Mouse (Mus musculus) cerebellum, adult 8-10 months (tissue): Measurements from ENCODE around the gene 1700003H04Rik.

ENCODE experiments used
- DNase-seq: peaks from one replicate; pipeline ENCODE4 v3.0.0; 2022

1700003H04Rik gene

GRCm38 (mm10) chr3:124581001-124581400 is at the start of gene 1700003H04Rik:
TSS of gene 1700003H04Rik (minus strand) at chr3:124581101.
- no peak for DNase-seq

- no peak for DNase-seq
Observed at GRCm38 (mm10) chr3:124623031-124623430, 42.1 kb upstream of the 1700003H04Rik start.

GRCm38 (mm10) chr3:124613287-124613686 is 32.4 kb upstream of the 1700003H04Rik start:
- DNase-seq, result no peak

GRCm38 (mm10) chr3:124609956-124610355 is 29.1 kb upstream of the 1700003H04Rik start:
- no peak for DNase-seq

- DNase-seq, result no peak
Observed at GRCm38 (mm10) chr3:124606021-124606517, 25.2 kb upstream of the 1700003H04Rik start.

- DNase-seq, result no peak
Observed at GRCm38 (mm10) chr3:124605518-124605917, 24.6 kb upstream of the 1700003H04Rik start.

GRCm38 (mm10) chr3:124597789-124598188 is 16.9 kb upstream of the 1700003H04Rik start:
- DNase-seq, result no peak

- DNase-seq, result peak; percentile 4
Observed at GRCm38 (mm10) chr3:124587534-124587933, 6.6 kb upstream of the 1700003H04Rik start.

GRCm38 (mm10) chr3:124585761-124586160 is 4.9 kb upstream of the 1700003H04Rik start:
- DNase-seq, result no peak

GRCm38 (mm10) chr3:124557317-124557716 is 23.6 kb downstream of the 1700003H04Rik start:
- DNase-seq, result no peak

GRCm38 (mm10) chr3:124555963-124556362 is 24.9 kb downstream of the 1700003H04Rik start:
- no peak for DNase-seq

GRCm38 (mm10) chr3:124555092-124555491 is 25.8 kb downstream of the 1700003H04Rik start:
- no peak for DNase-seq

GRCm38 (mm10) chr3:124548898-124549297 is 32.0 kb downstream of the 1700003H04Rik start:
- DNase-seq, result no peak

- no peak for DNase-seq
Observed at GRCm38 (mm10) chr3:124538260-124538659, 42.6 kb downstream of the 1700003H04Rik start.

- DNase-seq, result no peak
Observed at GRCm38 (mm10) chr3:124536602-124537001, 44.3 kb downstream of the 1700003H04Rik start.

- DNase-seq, result no peak
Observed at GRCm38 (mm10) chr3:124518786-124519185, 62.1 kb downstream of the 1700003H04Rik start.
